8 mouse cellular contexts compared by ENCODE assay signal in genomic region chr1:193255488-193256288, GRCm38 (mm10). TPM values are rescaled to one million over a fixed set of nuclear protein-coding genes. Genes with fewer than 3 reads are reported as not detected.
A peak's percentile ranks its signal among the peaks of the same experiment; 100 is the strongest.
DNase-seq lines count a peak whose midpoint lies in the region; ATAC-seq and TF ChIP-seq lines count a peak whose summit lies in the region.

No protein-coding gene starts in this region.

- no peaks in the 10 kb centered on the region for H3K27me3 ChIP-seq in forebrain, embryonic 11.5 days (ENCODE audit: control insufficient read depth, insufficient read depth, low read length)
- H3K27me3 ChIP-seq in forebrain, embryonic 10.5 days (ENCODE audit: poor library complexity, severe bottlenecking): no peaks in the 10 kb centered on the region
- H3K27me3 ChIP-seq in spleen, adult 2 months (ENCODE audit: control insufficient read depth, insufficient read depth, low read length): no peaks in the 10 kb centered on the region

- H3K9ac ChIP-seq in forebrain, embryonic 11.5 days (ENCODE audit: low read length): no peak overlapping the region

- no peak overlapping the region for H3K4me3 ChIP-seq in forebrain, embryonic 11.5 days (ENCODE audit: low read depth, low read length)
- H3K4me3 ChIP-seq in forebrain, embryonic 10.5 days: no peak overlapping the region
- H3K4me3 ChIP-seq in spleen, adult 2 months (ENCODE audit: extremely low read depth, insufficient read depth, insufficient read length): no peak overlapping the region

- no peak overlapping the region for H3K4me2 ChIP-seq in forebrain, embryonic 11.5 days (ENCODE audit: low read depth, low read length, severe bottlenecking)

- H3K36me3 ChIP-seq in forebrain, embryonic 11.5 days (ENCODE audit: control insufficient read depth, insufficient read depth, low read length): no peaks in the 10 kb centered on the region
- H3K36me3 ChIP-seq in forebrain, embryonic 10.5 days (replicated peaks): no peaks in the 10 kb centered on the region
- H3K36me3 ChIP-seq in spleen, adult 2 months (ENCODE audit: control insufficient read depth, insufficient read depth, low read length): no peaks in the 10 kb centered on the region

- intact Hi-C loops in left cerebral cortex, postnatal 10 days (cut with DNase I): loop anchor here (2.0 to 5.0 kb wide), 3 partner anchors 47 to 112 kb away; no protein-coding TSS in a partner anchor

- no peaks in the 10 kb centered on the region for H3K4me1 ChIP-seq in forebrain, embryonic 11.5 days (replicated peaks; ENCODE audit: control insufficient read depth, insufficient read depth, low read length)
- H3K4me1 ChIP-seq in forebrain, embryonic 10.5 days: no peaks in the 10 kb centered on the region
- H3K4me1 ChIP-seq in spleen, adult 2 months (ENCODE audit: control insufficient read depth, insufficient read depth, insufficient read length): no peaks in the 10 kb centered on the region; the same call in 1 of the 2 replicates

- ATAC-seq in forebrain, embryonic 11.5 days (replicated peaks; ENCODE audit: low FRiP score): peak; percentile 55
- ATAC-seq in megakaryocyte progenitor cell, adult 5-6 weeks (replicated peaks; ENCODE audit: poor library complexity): peak; percentile 81

- peak; percentile 20; the same call in 1 of the 2 replicates for TF ChIP-seq CTCF in spleen, adult 2 months (IDR thresholded peaks at IDR 0.05; ENCODE audit: extremely low read depth, insufficient read depth, insufficient read length, insufficient replicate concordance)

- peak; percentile 56 for DNase-seq in forebrain, embryonic 11.5 days (ENCODE audit: low spot score)
- no peak for DNase-seq in forebrain, embryonic 10.5 days (ENCODE audit: extremely low spot score, low spot score)
- DNase-seq in cerebellum, adult 8-10 months: peak; percentile 79
- peak; percentile 28 to 79 for DNase-seq in frontal cortex, postnatal 14 days (ENCODE audit: low spot score in 2 of 2)
- DNase-seq in induced T-regulatory cell, adult 2 months (ENCODE audit: low read depth): peak; percentile 80
- peak; percentile 70 for DNase-seq in left cerebral cortex, postnatal 10 days (ENCODE audit: extremely low spot score in 1 of 2, low spot score in 2 of 2)
- peak in 1 of 2 experiments; percentile 74 for DNase-seq in spleen, adult 2 months (ENCODE audit: low read depth in 1 of 2, low spot score in 2 of 2)

- no peak overlapping the region for H3K27ac ChIP-seq in forebrain, embryonic 11.5 days (ENCODE audit: low read depth, low read length)
- no peak overlapping the region for H3K27ac ChIP-seq in forebrain, embryonic 10.5 days
- H3K27ac ChIP-seq in spleen, adult 2 months (ENCODE audit: insufficient read depth, low read length): no peak overlapping the region

- WGBS in forebrain, embryonic 11.5 days: 36% methylated on average over 3 of the region's 3 CpGs
- 33% methylated on average over 3 of the region's 3 CpGs for WGBS in forebrain, embryonic 10.5 days
- 27% methylated on average over 3 of the region's 3 CpGs for WGBS in spleen, adult 2 months

- H3K9me3 ChIP-seq in forebrain, embryonic 11.5 days (ENCODE audit: control insufficient read depth, low read length): no peaks in the 10 kb centered on the region
- no peaks in the 10 kb centered on the region for H3K9me3 ChIP-seq in forebrain, embryonic 10.5 days

- TF ChIP-seq POLR2A in spleen, adult 2 months (IDR thresholded peaks at IDR 0.05; ENCODE audit: low read depth, low read length): no peak

RNA-seq across cellular contexts. Expression of gene Hsd11b1, which starts 8.2 kb away (rescaled TPM):
- not detected in 2 replicates for polyA plus RNA-seq in forebrain, embryonic 11.5 days (2014; fragmentation: Nextera tagmentation; extraction: Ambion mirVana)
- polyA plus RNA-seq in forebrain, embryonic 10.5 days (2016; fragmentation: Nextera tagmentation; extraction: Ambion mirVana): 0.12 and 0.14 TPM in 2 replicates
- total RNA-seq in left cerebral cortex, postnatal 10 days (2021): 10 to 100 TPM; 15.6 to 16.5 TPM
- 74.0 and 84.4 TPM in 2 replicates for total RNA-seq in megakaryocyte progenitor cell, adult 5-6 weeks (2015)
- total RNA-seq in megakaryocyte progenitor cell, adult 5-6 weeks (2017): 34.5 and 39.9 TPM in 2 replicates
- polyA plus RNA-seq in spleen, adult 2 months (2012; rRNA removed): 32.9 and 33.5 TPM in 2 replicates

RNA-seq across cellular contexts. Expression of gene G0s2, which starts 17.3 kb away (rescaled TPM):
- 6.5 and 6.8 TPM in 2 replicates for polyA plus RNA-seq in forebrain, embryonic 11.5 days (2014; fragmentation: Nextera tagmentation; extraction: Ambion mirVana)
- polyA plus RNA-seq in forebrain, embryonic 10.5 days (2016; fragmentation: Nextera tagmentation; extraction: Ambion mirVana): 5.6 and 6.1 TPM in 2 replicates
- 1 to 10 TPM; 4.7 to 6.2 TPM for total RNA-seq in left cerebral cortex, postnatal 10 days (2021)
- total RNA-seq in megakaryocyte progenitor cell, adult 5-6 weeks (2015): 9.3 and 11.9 TPM in 2 replicates
- 14.2 and 27.8 TPM in 2 replicates for total RNA-seq in megakaryocyte progenitor cell, adult 5-6 weeks (2017)
- polyA plus RNA-seq in spleen, adult 2 months (2012; rRNA removed): 60.8 and 66.5 TPM in 2 replicates

RNA-seq across cellular contexts. Expression of gene Lamb3, which starts 48.2 kb away (rescaled TPM):
- 0.28 and 0.44 TPM in 2 replicates for polyA plus RNA-seq in forebrain, embryonic 11.5 days (2014; fragmentation: Nextera tagmentation; extraction: Ambion mirVana)
- 0.14 and 0.20 TPM in 2 replicates for polyA plus RNA-seq in forebrain, embryonic 10.5 days (2016; fragmentation: Nextera tagmentation; extraction: Ambion mirVana)
- 1 to 10 TPM; 1.4 to 2.1 TPM for total RNA-seq in left cerebral cortex, postnatal 10 days (2021)
- total RNA-seq in megakaryocyte progenitor cell, adult 5-6 weeks (2015): 5.7 and 8.8 TPM in 2 replicates
- total RNA-seq in megakaryocyte progenitor cell, adult 5-6 weeks (2017): 1.9 and 9.7 TPM in 2 replicates
- polyA plus RNA-seq in spleen, adult 2 months (2012; rRNA removed): 3.4 and 4.6 TPM in 2 replicates

RNA-seq across cellular contexts. Expression of gene Traf3ip3, which starts 54.2 kb away (rescaled TPM):
- 0.93 and 2.3 TPM in 2 replicates for polyA plus RNA-seq in forebrain, embryonic 11.5 days (2014; fragmentation: Nextera tagmentation; extraction: Ambion mirVana)
- polyA plus RNA-seq in forebrain, embryonic 10.5 days (2016; fragmentation: Nextera tagmentation; extraction: Ambion mirVana): 1.5 and 2.0 TPM in 2 replicates
- total RNA-seq in left cerebral cortex, postnatal 10 days (2021): 1 to 10 TPM; 1.8 to 3.0 TPM
- 40.9 and 44.1 TPM in 2 replicates for total RNA-seq in megakaryocyte progenitor cell, adult 5-6 weeks (2015)
- 75.9 and 85.8 TPM in 2 replicates for total RNA-seq in megakaryocyte progenitor cell, adult 5-6 weeks (2017)
- 62.7 and 62.8 TPM in 2 replicates for polyA plus RNA-seq in spleen, adult 2 months (2012; rRNA removed)

Comparison
In these comparisons a context has a peak if more than half of its experiments do, and no peak if none do; other contexts are left out.
1. RNA of gene Hsd11b1, which starts 8.2 kb away (polyA plus RNA-seq): 32.9 to 33.5 TPM in spleen, adult 2 months; 0.12 to 0.14 TPM in forebrain, embryonic 10.5 days and not detected in forebrain, embryonic 11.5 days; every median in the first group is over 10 times any median in the second.